Mouse (Mus musculus): Measurements from ENCODE around the gene Akr1c14. TPM values are rescaled to one million over a fixed set of nuclear protein-coding genes. Genes with fewer than 3 reads are reported as not detected.
"Not testable (repeated sequence)": the region's sequence is repeated elsewhere in the genome, so short reads cannot be mapped to it uniquely, and the experiment has no call there.

The Akr1c14 gene
- polyA plus RNA-seq, 1 experiment from 2014 or later = 6.4 TPM

DNA sequence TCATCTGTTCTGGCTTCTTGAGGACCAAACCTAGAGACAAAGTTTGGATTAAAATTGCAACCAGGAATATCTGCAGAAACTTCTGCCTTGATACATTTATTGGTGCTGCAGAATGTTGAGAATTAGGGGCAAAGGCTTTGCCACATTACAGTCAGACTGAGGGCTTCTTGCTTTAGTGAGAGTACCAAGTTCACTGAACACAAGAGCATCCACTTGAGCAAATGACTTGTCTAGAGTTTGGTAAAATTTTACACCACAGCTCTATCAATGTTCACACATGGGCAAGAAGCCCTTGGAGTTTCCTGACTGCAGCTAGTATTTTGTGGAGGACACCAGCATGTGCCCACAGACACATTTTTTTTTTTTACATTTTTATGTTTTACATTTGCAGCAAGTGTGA lies 53.9 kb downstream of the Akr1c14 start:
- H3K4me2 ChIP-seq (ENCODE audit: low read depth, low read length) = no peak overlapping the region
- H3K4me3 ChIP-seq (ENCODE audit: low read length) = no peak overlapping the region
- H3K27me3 ChIP-seq (replicated peaks; ENCODE audit: control insufficient read depth, insufficient read depth, low read length) = no peaks in the 10 kb centered on the region
- H3K27ac ChIP-seq (ENCODE audit: low read length) = no peak overlapping the region
- H3K9ac ChIP-seq (ENCODE audit: low read depth, low read length) = no peak overlapping the region
- H3K36me3 ChIP-seq (ENCODE audit: control insufficient read depth, insufficient read depth, low read length) = no peaks in the 10 kb centered on the region
- H3K4me1 ChIP-seq (ENCODE audit: control insufficient read depth, insufficient read depth, low read length) = no peaks in the 10 kb centered on the region
- no peaks in the 10 kb centered on the region for H3K9me3 ChIP-seq (ENCODE audit: control insufficient read depth, low read length)
- ATAC-seq = no peak

DNA sequence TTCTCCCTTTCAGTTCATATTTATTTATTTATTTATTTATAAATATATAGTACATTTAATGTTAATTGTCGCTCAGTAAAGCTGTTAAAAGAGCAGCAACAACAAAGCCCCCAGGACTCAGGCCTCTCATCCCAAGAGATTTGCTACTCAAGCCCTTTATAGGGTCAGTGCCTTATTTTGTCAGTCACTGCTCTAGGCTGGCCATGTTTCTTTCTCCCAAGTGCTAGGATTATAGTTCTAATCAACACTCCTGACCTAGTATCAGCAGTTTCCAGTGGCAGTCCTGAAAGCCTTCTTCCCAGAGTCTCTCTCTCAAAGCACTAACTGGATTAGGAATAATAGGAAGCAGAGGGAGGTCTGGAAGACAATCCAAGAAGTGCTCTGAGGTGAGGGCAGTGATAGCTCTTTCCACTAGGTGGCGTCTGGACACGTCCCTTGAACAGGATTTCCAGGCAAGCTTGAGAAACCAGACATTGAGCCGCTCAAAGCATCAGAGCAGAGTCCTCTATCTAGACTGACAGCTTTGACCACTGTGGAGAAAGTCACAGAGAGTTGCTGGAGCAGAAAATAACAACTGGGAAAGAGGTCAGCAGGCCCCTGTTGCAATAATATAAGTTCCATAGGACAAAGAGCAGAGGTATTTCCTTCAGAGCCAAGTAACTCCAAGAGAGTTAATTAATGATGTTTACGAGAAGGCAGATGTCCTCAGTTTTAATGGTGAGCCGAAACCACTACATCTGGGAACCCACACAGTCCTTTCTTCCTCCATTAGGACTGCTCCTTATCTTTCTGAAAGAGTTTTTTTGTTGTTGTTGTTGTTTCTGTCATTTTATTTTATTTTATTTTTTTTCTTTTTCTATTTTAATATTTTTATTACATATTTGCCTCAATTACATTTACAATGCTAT lies 61.7 kb downstream of the Akr1c14 start:
- ATAC-seq = peak; percentile 82; the same call in 1 of the 2 replicates

DNA sequence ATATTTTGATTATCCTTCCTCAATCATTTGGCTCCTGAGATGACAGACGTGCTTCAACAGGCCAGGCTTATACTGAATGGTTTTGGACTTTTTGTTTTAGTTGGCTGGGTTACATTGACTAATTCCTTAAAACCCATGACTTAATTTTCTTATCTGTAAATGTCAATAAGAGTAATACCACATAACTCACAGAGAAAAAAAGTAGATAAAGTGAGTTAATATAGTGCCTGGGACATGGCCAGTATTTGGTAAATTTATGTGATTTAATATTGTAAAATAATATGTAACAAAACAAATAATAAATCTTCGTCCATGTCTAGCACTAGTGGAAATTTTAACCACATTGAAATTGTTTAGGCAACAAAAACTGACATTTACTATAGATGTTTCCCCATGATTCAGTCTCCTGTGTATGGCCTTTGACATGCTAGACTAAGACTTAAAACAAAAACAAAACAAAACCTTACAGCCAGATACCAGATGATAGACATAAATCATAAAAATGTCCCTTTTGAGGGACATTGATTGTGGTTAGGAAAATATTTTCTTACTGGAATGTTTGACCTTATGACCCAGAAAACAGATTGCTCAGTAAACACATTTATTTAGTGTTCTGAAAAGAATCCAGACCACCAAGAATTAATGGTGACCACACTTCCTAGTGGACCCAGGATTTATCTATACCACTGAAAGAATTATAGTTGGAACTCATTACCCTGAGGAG lies 70.5 kb downstream of the Akr1c14 start:
- Histone ChIP-seq H3K9ac (ENCODE audit: low read depth, low read length) (no peak overlapping the region), H3K27ac (ENCODE audit: low read length) (no peak overlapping the region), H3K4me2 (ENCODE audit: low read depth, low read length) (no peak overlapping the region), H3K4me3 (ENCODE audit: low read length) (no peak overlapping the region), H3K9me3 (ENCODE audit: control insufficient read depth, low read length) (no peaks in the 10 kb centered on the region), H3K36me3 (ENCODE audit: control insufficient read depth, insufficient read depth, low read length) (no peaks in the 10 kb centered on the region), H3K27me3 (replicated peaks; ENCODE audit: control insufficient read depth, insufficient read depth, low read length) (no peaks in the 10 kb centered on the region), H3K4me1 (ENCODE audit: control insufficient read depth, insufficient read depth, low read length) (no peaks in the 10 kb centered on the region)
- no peak for ATAC-seq
- WGBS = 62% methylated on average over 2 of the region's 2 CpGs

More for the DNA sequence above, 61.7 kb downstream of the Akr1c14 start:
- Histone ChIP-seq H3K27me3 (replicated peaks; ENCODE audit: control insufficient read depth, insufficient read depth, low read length) (no peaks in the 10 kb centered on the region), H3K9ac (ENCODE audit: low read depth, low read length) (no peak overlapping the region), H3K4me2 (ENCODE audit: low read depth, low read length) (no peak overlapping the region), H3K4me1 (ENCODE audit: control insufficient read depth, insufficient read depth, low read length) (no peaks in the 10 kb centered on the region), H3K27ac (ENCODE audit: low read length) (no peak overlapping the region), H3K9me3 (ENCODE audit: control insufficient read depth, low read length) (no peaks in the 10 kb centered on the region), H3K36me3 (ENCODE audit: control insufficient read depth, insufficient read depth, low read length) (no peaks in the 10 kb centered on the region), H3K4me3 (ENCODE audit: low read length) (no peak overlapping the region)
- 28% methylated on average over 6 of the region's 6 CpGs for WGBS

DNA sequence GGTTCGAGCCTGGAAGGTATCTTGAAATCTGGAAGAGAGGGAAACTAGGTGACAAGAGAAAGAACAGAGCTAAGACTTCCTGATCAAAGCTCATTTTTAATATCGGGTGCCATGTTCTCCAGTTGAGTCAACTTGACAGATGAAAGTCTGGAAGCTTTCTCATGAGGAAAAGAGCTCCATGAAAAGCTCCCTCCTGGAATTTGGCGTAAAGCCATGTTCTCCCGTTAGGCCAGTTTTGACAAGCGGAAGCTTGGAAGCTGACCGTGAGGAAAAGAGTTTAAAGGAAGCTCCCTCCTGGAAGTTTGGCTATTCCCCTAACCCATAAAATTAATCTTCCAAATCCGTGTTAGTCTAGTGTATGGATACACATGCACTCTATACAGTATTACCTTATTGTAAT lies 74.3 kb downstream of the Akr1c14 start:
- Histone ChIP-seq H3K4me2 (ENCODE audit: low read depth, low read length) (no peak overlapping the region), H3K4me1 (ENCODE audit: control insufficient read depth, insufficient read depth, low read length) (no peaks in the 10 kb centered on the region), H3K27ac (ENCODE audit: low read length) (no peak overlapping the region), H3K36me3 (ENCODE audit: control insufficient read depth, insufficient read depth, low read length) (no peaks in the 10 kb centered on the region), H3K27me3 (replicated peaks; ENCODE audit: control insufficient read depth, insufficient read depth, low read length) (no peaks in the 10 kb centered on the region), H3K9ac (ENCODE audit: low read depth, low read length) (no peak overlapping the region), H3K9me3 (ENCODE audit: control insufficient read depth, low read length) (no peaks in the 10 kb centered on the region), H3K4me3 (ENCODE audit: low read length) (no peak overlapping the region)
- WGBS = 69% methylated on average over 7 of the region's 7 CpGs
- no peak for ATAC-seq

DNA sequence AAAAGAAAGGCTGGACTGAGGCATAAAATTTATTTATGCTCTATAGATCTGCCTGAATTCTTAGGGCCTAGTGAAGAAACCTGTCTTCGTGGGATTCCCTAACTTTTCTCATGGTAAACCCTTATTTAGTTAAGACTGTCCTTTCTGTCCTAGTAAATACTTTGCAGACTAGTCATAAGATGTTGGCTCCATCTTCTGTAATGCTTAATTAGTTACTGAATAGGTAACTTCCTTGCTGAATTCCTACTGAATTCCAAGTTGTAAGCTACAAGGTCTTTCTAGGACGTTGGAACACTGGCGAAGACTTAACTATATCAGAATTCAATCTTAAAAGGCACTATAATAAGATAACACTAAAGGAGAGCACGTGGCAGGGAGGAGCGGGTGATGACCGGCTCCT lies 75.7 kb downstream of the Akr1c14 start:
- H3K4me2 ChIP-seq (ENCODE audit: low read depth, low read length); H3K27ac ChIP-seq (ENCODE audit: low read length); ATAC-seq; H3K9me3 ChIP-seq (ENCODE audit: control insufficient read depth, low read length); H3K27me3 ChIP-seq (replicated peaks; ENCODE audit: control insufficient read depth, insufficient read depth, low read length); H3K4me1 ChIP-seq (ENCODE audit: control insufficient read depth, insufficient read depth, low read length); H3K36me3 ChIP-seq (ENCODE audit: control insufficient read depth, insufficient read depth, low read length); H3K4me3 ChIP-seq (ENCODE audit: low read length); H3K9ac ChIP-seq (ENCODE audit: low read depth, low read length): not testable (repeated sequence)
- WGBS = 93% methylated on average over 6 of the region's 6 CpGs

DNA sequence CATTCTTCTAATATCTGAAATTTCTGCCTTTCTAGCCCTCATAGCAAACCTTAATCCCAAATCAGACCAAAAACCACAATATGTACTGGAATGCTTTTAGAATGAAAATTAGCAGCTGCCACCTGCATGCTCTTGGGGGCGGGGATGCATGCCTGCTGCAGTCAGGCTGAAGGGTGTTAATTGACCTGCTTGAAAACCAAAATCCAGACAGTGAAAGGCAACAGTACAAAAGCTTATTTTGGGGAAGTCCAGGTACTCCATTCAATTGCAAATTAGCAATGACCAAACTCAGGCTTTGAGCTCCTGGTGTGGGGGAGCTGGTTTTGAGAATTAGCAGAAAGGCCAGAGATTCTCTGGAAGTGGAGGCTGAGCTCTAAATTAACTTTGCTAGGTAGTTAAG lies 77.0 kb downstream of the Akr1c14 start:
- WGBS = 82% methylated on average over 1 of the region's 1 CpGs
- not testable (repeated sequence) for ATAC-seq; H3K9me3 ChIP-seq (ENCODE audit: control insufficient read depth, low read length); H3K27me3 ChIP-seq (replicated peaks; ENCODE audit: control insufficient read depth, insufficient read depth, low read length); H3K4me3 ChIP-seq (ENCODE audit: low read length); H3K27ac ChIP-seq (ENCODE audit: low read length); H3K4me2 ChIP-seq (ENCODE audit: low read depth, low read length); H3K36me3 ChIP-seq (ENCODE audit: control insufficient read depth, insufficient read depth, low read length); H3K9ac ChIP-seq (ENCODE audit: low read depth, low read length); H3K4me1 ChIP-seq (ENCODE audit: control insufficient read depth, insufficient read depth, low read length)

DNA sequence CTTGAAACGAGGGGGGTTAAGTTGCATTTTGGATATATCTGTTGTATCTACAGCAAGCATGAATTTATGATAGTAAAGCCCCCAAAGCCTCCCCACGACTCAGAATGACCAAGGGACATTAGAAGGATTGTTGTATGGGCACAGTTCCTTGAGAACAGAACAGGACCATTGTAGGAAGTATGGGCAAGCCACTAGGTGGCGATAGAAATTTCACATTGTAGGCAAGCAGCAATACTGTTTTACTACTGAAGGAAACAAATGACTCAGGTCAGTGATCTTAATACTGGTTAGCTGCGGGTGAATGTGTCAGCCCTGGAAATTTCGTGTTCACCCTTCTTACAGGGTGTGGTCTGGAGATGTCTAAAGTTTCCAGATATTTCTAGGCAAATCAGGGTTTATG lies 80.3 kb downstream of the Akr1c14 start:
- no peak overlapping the region for H3K4me3 ChIP-seq (ENCODE audit: low read length)
- WGBS = 50% methylated on average over 5 of the region's 5 CpGs
- H3K4me2 ChIP-seq (ENCODE audit: low read depth, low read length) = no peak overlapping the region
- no peaks in the 10 kb centered on the region for H3K36me3 ChIP-seq (ENCODE audit: control insufficient read depth, insufficient read depth, low read length)
- no peak for ATAC-seq
- H3K4me1 ChIP-seq (ENCODE audit: control insufficient read depth, insufficient read depth, low read length) = no peaks in the 10 kb centered on the region
- H3K27ac ChIP-seq (ENCODE audit: low read length) = no peak overlapping the region
- no peak overlapping the region for H3K9ac ChIP-seq (ENCODE audit: low read depth, low read length)
- no peaks in the 10 kb centered on the region for H3K27me3 ChIP-seq (replicated peaks; ENCODE audit: control insufficient read depth, insufficient read depth, low read length)
- H3K9me3 ChIP-seq (ENCODE audit: control insufficient read depth, low read length) = no peaks in the 10 kb centered on the region

DNA sequence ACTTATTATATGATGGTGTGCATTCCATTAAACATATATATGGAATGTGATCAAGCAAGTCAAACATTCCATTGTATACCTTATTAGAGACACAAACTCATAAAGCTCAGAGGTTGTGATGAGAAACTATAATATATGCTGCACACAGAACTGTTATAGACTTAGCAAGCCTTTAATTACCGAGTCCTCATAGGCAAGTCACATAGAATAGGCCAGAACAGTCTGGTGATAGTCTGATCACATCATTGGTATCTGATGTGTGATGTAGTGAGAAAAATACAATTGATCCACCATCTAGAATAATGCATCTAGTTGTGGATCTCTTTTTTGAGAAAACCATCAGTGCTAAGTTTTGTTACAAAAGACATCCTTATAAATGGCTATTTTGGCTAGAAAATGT lies 82.5 kb downstream of the Akr1c14 start:
- no peak overlapping the region for H3K9ac ChIP-seq (ENCODE audit: low read depth, low read length)
- no peak overlapping the region for H3K4me2 ChIP-seq (ENCODE audit: low read depth, low read length)
- no peak overlapping the region for H3K4me3 ChIP-seq (ENCODE audit: low read length)
- H3K36me3 ChIP-seq (ENCODE audit: control insufficient read depth, insufficient read depth, low read length) = no peaks in the 10 kb centered on the region
- no peaks in the 10 kb centered on the region for H3K27me3 ChIP-seq (replicated peaks; ENCODE audit: control insufficient read depth, insufficient read depth, low read length)
- no peak overlapping the region for H3K27ac ChIP-seq (ENCODE audit: low read length)
- 71% methylated on average over 1 of the region's 1 CpGs for WGBS
- no peaks in the 10 kb centered on the region for H3K4me1 ChIP-seq (ENCODE audit: control insufficient read depth, insufficient read depth, low read length)
- peak; percentile 55 for ATAC-seq
- no peaks in the 10 kb centered on the region for H3K9me3 ChIP-seq (ENCODE audit: control insufficient read depth, low read length)

DNA sequence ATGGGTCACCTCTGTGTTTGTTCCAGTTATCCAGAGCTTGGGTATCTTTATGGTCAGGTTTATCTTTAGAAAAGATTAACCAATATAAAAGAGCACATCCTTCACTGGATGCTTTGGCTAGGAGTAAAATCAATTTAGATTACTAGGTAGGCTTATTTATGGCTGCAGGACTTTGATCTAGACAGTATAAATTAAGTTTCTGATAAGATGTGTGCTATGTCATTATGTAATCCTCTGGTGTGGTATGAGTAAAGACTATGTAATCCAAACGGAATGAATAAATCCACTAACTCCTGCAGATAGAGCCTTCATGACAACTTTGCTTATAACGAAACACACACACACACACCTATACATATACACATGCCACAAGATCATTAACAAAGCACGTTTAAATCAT lies 82.9 kb downstream of the Akr1c14 start:
- no peaks in the 10 kb centered on the region for H3K4me1 ChIP-seq (ENCODE audit: control insufficient read depth, insufficient read depth, low read length)
- 41% methylated on average over 3 of the region's 3 CpGs for WGBS
- ATAC-seq = peak; percentile 94

More for the DNA sequence above, 82.9 kb downstream of the Akr1c14 start:
- Histone ChIP-seq H3K9ac (ENCODE audit: low read depth, low read length) (no peak overlapping the region), H3K4me2 (ENCODE audit: low read depth, low read length) (no peak overlapping the region), H3K27me3 (replicated peaks; ENCODE audit: control insufficient read depth, insufficient read depth, low read length) (no peaks in the 10 kb centered on the region), H3K36me3 (ENCODE audit: control insufficient read depth, insufficient read depth, low read length) (no peaks in the 10 kb centered on the region), H3K4me3 (ENCODE audit: low read length) (no peak overlapping the region), H3K27ac (ENCODE audit: low read length) (no peak overlapping the region), H3K9me3 (ENCODE audit: control insufficient read depth, low read length) (no peaks in the 10 kb centered on the region)
